ENCODE assay signal across 8 mouse cellular contexts in genomic region chr3:41564471-41565213, GRCm38 (mm10). TPM values are rescaled to one million over a fixed set of nuclear protein-coding genes. Genes with fewer than 3 reads are reported as not detected.
DNase-seq lines count a peak whose midpoint lies in the region; ATAC-seq lines count a peak whose summit lies in the region.

No protein-coding gene starts in this region.

- intact Hi-C loops in gastrocnemius, postnatal 14 days (cut with DNase I; ENCODE audit: low total_unique reads): loop anchor here (10.0 kb wide), 1 partner anchor 610 kb away; no protein-coding TSS in a partner anchor
- intact Hi-C loops in left cerebral cortex, postnatal 14 days (cut with DNase I): loop anchor here (2.0 to 10.0 kb wide), 4 partner anchors 160 to 482 kb away; partner anchors contain the start of gene Pgrmc2

- peak; percentile 88 for DNase-seq in adrenal gland, adult 2 months
- peak; percentile 75 for DNase-seq in embryo, embryonic 10.5 days (ENCODE audit: low spot score)
- DNase-seq in gastrocnemius, postnatal 14 days: peak; percentile 71
- peak; percentile 63 to 92 for DNase-seq in left cerebral cortex, postnatal 14 days (ENCODE audit: low spot score in 2 of 2)
- DNase-seq in right cerebral cortex, postnatal 14 days: peak; percentile 64
- peak; percentile 72 to 81 for DNase-seq in urinary bladder, postnatal 36 days (ENCODE audit: low spot score in 2 of 2)

- peak; percentile 75 for ATAC-seq in inflammation-experienced regulatory T-cells, adult 6 months
- peak; percentile 53 for ATAC-seq in megakaryocyte progenitor cell, adult 5-6 weeks (replicated peaks; ENCODE audit: poor library complexity)

RNA-seq across cellular contexts. Expression of gene Jade1, which starts 9.1 kb away (rescaled TPM):
- total RNA-seq in adrenal gland, adult 2 months (2021): 10 to 100 TPM; 33.2 to 58.2 TPM
- 21.4 and 64.9 TPM in 2 replicates for polyA plus RNA-seq in adrenal gland, adult 2 months (2012; rRNA removed)
- total RNA-seq in gastrocnemius, postnatal 14 days (2021): 10 to 100 TPM; 16.4 to 22.3 TPM
- 10 to 100 TPM in 2 of 3 experiments, 1 to 10 TPM in 1; 5.1 to 10.7 (median 10.3) TPM for polyA plus RNA-seq in inflammation-experienced regulatory T-cells, adult 6 months (2017; shearing (Covaris generic))
- total RNA-seq in left cerebral cortex, postnatal 14 days (2021): 10 to 100 TPM; 28.6 to 30.1 TPM
- total RNA-seq in megakaryocyte progenitor cell, adult 5-6 weeks (2015): 45.3 and 47.8 TPM in 2 replicates
- 34.6 and 38.7 TPM in 2 replicates for total RNA-seq in megakaryocyte progenitor cell, adult 5-6 weeks (2017)

Comparison
In these comparisons a context has a peak if more than half of its experiments do, and no peak if none do; other contexts are left out.
1. Peak in every context shown above with its lines: DNase-seq and ATAC-seq.